Mouse (Mus musculus): ENCODE results near the gene Fam189a1. TPM values are rescaled to one million over a fixed set of nuclear protein-coding genes. Genes with fewer than 3 reads are reported as not detected.

Gene Fam189a1
- total and polyA plus RNA-seq, 3 experiments = 0.10 TPM; not detected in 2

- dilution Hi-C loops (cut with MboI; ENCODE audit: extremely low pct_ligation_motif_present, extremely low pct_unique_long_range_greater_than_20kb, low sequenced_read_pairs) (no loop called here), in situ Hi-C loops (cut with MboI; ENCODE audit: low pct_ligation_motif_present, low pct_unique_long_range_greater_than_20kb, low sequenced_read_pairs) (no loop called here)
- Histone ChIP-seq H3K9me3 (replicated peaks; ENCODE audit: low read length) (peaks cover 36% of the 10 kb centered on the region), H3K9ac (ENCODE audit: insufficient read depth, low read depth) (no peak overlapping the region), H3K79me2 (replicated peaks; ENCODE audit: control insufficient read depth, extremely low read depth, insufficient read depth, poor library complexity, severe bottlenecking) (no peaks in the 10 kb centered on the region), H3K36me3 (replicated peaks in 1 of 2; ENCODE audit: control insufficient read depth in 1 of 2, insufficient read depth in 1 of 2, low read length in 1 of 2) (no peaks in the 10 kb centered on the region), H3K4me3 (replicated peaks in 1 of 3; ENCODE audit: low read depth in 2 of 3, low read length in 2 of 3, poor library complexity in 1 of 3) (no peak overlapping the region), H3K27ac (ENCODE audit: insufficient read depth, low read depth) (no peak overlapping the region), H3K27me3 (replicated peaks) (peaks cover 6% of the 10 kb centered on the region), H3K4me1 (ENCODE audit: control insufficient read depth in 1 of 2, insufficient read depth in 2 of 2) (no peaks in the 10 kb centered on the region), H3K4me2 (ENCODE audit: insufficient read depth, low read depth, poor library complexity, severe bottlenecking) (no peak overlapping the region)
- DNase-seq (ENCODE audit: extremely low read depth) = no peak
- TF ChIP-seq USF1 (IDR thresholded peaks at IDR 0.05; ENCODE audit: low read depth, low read length) (no peak), EP300 (IDR thresholded peaks at IDR 0.05; ENCODE audit: low read length) (no peak), MEF2A (IDR thresholded peaks at IDR 0.05; ENCODE audit: borderline replicate concordance, low read depth, low read length) (no peak), ZNF384 (IDR thresholded peaks at IDR 0.05; ENCODE audit: low read depth, low read length) (no peak), RCOR1 (conservative IDR thresholded peaks at IDR 0.05; ENCODE audit: low read depth, low read length) (no peak), BHLHE40 (IDR thresholded peaks at IDR 0.05; ENCODE audit: low read depth, low read length) (no peak), NELFE (IDR thresholded peaks at IDR 0.05; ENCODE audit: low read depth, low read length) (no peak), KAT2A (IDR thresholded peaks at IDR 0.05; ENCODE audit: insufficient replicate concordance, low read length) (no peak), MAZ (IDR thresholded peaks at IDR 0.05; ENCODE audit: low read depth, low read length) (no peak), MXI1 (IDR thresholded peaks at IDR 0.05; ENCODE audit: low read depth, low read length) (no peak), POLR2A (IDR thresholded peaks at IDR 0.05; ENCODE audit: low read depth, low read length) (no peak), JUND (conservative IDR thresholded peaks at IDR 0.05; ENCODE audit: low read depth, low read length) (no peak), SIN3A (IDR thresholded peaks at IDR 0.05; ENCODE audit: low read length) (no peak), ZMIZ1 (IDR thresholded peaks at IDR 0.05; ENCODE audit: low read depth, low read length) (no peak), ZKSCAN1 (IDR thresholded peaks at IDR 0.05; ENCODE audit: borderline replicate concordance, low read depth, low read length) (no peak), CTCF (conservative IDR thresholded peaks at IDR 0.05 in 1 of 2, IDR thresholded peaks at IDR 0.05 in 1 of 2; ENCODE audit: low read depth in 2 of 2, low read length in 2 of 2) (no peak), TCF12 (IDR thresholded peaks at IDR 0.05; ENCODE audit: low read depth, low read length) (no peak), MYC (IDR thresholded peaks at IDR 0.05; ENCODE audit: low read depth, low read length) (no peak), JUN (IDR thresholded peaks at IDR 0.05; ENCODE audit: insufficient read depth, low read depth, low read length) (no peak), PAX5 (IDR thresholded peaks at IDR 0.05; ENCODE audit: low read length) (no peak)
Observed at GRCm38 (mm10) chr7:65051986-65052385, 104.4 kb downstream of the Fam189a1 start.

- Histone ChIP-seq H3K9ac (ENCODE audit: insufficient read depth, low read depth) (no peak overlapping the region), H3K4me2 (ENCODE audit: insufficient read depth, low read depth, poor library complexity, severe bottlenecking) (no peak overlapping the region), H3K79me2 (replicated peaks; ENCODE audit: control insufficient read depth, extremely low read depth, insufficient read depth, poor library complexity, severe bottlenecking) (no peaks in the 10 kb centered on the region), H3K27ac (ENCODE audit: insufficient read depth, low read depth) (no peak overlapping the region), H3K27me3 (replicated peaks) (peaks cover 4% of the 10 kb centered on the region), H3K36me3 (replicated peaks in 1 of 2; ENCODE audit: control insufficient read depth in 1 of 2, insufficient read depth in 1 of 2, low read length in 1 of 2) (no peaks in the 10 kb centered on the region), H3K4me1 (ENCODE audit: control insufficient read depth in 1 of 2, insufficient read depth in 2 of 2) (no peaks in the 10 kb centered on the region), H3K9me3 (replicated peaks; ENCODE audit: low read length) (peaks cover 38% of the 10 kb centered on the region), H3K4me3 (replicated peaks in 1 of 3; ENCODE audit: low read depth in 2 of 3, low read length in 2 of 3, poor library complexity in 1 of 3) (no peak overlapping the region)
- dilution Hi-C loops (cut with MboI; ENCODE audit: extremely low pct_ligation_motif_present, extremely low pct_unique_long_range_greater_than_20kb, low sequenced_read_pairs) = no loop called here
- in situ Hi-C loops (cut with MboI; ENCODE audit: low pct_ligation_motif_present, low pct_unique_long_range_greater_than_20kb, low sequenced_read_pairs) = no loop called here
- no peak for DNase-seq (ENCODE audit: extremely low read depth)
- TF ChIP-seq NELFE (IDR thresholded peaks at IDR 0.05; ENCODE audit: low read depth, low read length) (no peak), MXI1 (IDR thresholded peaks at IDR 0.05; ENCODE audit: low read depth, low read length) (no peak), GABPA (IDR thresholded peaks at IDR 0.05; ENCODE audit: insufficient replicate concordance, low read depth, low read length) (no peak), JUND (conservative IDR thresholded peaks at IDR 0.05; ENCODE audit: low read depth, low read length) (no peak), UBTF (IDR thresholded peaks at IDR 0.05; ENCODE audit: low read depth, low read length) (no peak), POLR2A (IDR thresholded peaks at IDR 0.05; ENCODE audit: low read depth, low read length) (no peak), CHD2 (IDR thresholded peaks at IDR 0.05; ENCODE audit: low read length) (no peak), SMC3 (IDR thresholded peaks at IDR 0.05; ENCODE audit: low read depth, low read length) (no peak), MAFK (IDR thresholded peaks at IDR 0.05; ENCODE audit: insufficient replicate concordance, low read length) (no peak), ETS1 (conservative IDR thresholded peaks at IDR 0.05; ENCODE audit: low read depth, low read length) (no peak), TBP (conservative IDR thresholded peaks at IDR 0.05; ENCODE audit: low read depth, low read length) (no peak), USF2 (conservative IDR thresholded peaks at IDR 0.05; ENCODE audit: low read depth, low read length) (no peak), ZC3H11A (IDR thresholded peaks at IDR 0.05; ENCODE audit: low read depth, low read length) (no peak), JUN (IDR thresholded peaks at IDR 0.05; ENCODE audit: insufficient read depth, low read depth, low read length) (no peak), PAX5 (IDR thresholded peaks at IDR 0.05; ENCODE audit: low read length) (no peak), CTCF (conservative IDR thresholded peaks at IDR 0.05 in 1 of 2, IDR thresholded peaks at IDR 0.05 in 1 of 2; ENCODE audit: low read depth in 2 of 2, low read length in 2 of 2) (no peak)
Observed at GRCm38 (mm10) chr7:65049236-65049954, 107.0 kb downstream of the Fam189a1 start.
